Mouse (Mus musculus): Measurements from ENCODE around the gene Fmo3. TPM values are rescaled to one million over a fixed set of nuclear protein-coding genes. Genes with fewer than 3 reads are reported as not detected.

Gene Fmo3
- not detected in 2 replicates for polyA plus RNA-seq (2012; rRNA removed; ENCODE audit: low replicate concordance)

DNA sequence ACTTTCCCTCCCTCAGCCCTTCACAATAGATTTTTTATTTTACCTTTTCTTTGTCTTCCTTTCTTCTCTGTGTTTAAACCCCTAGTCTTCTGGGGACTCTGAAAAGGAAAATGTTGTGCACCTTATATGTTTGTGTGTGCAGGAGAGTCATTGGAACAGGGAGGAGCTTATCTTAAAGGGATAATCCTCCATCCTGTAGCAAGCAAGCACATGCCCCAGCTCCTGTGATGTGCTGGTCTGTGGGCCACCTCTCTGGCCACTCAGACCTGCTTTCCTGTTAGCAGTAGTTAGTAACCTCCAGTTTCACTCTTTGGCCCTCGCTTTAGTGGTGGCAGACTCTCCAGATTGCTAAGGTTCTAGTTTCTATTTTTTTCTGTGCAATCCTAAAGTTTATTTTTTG, at the start of gene Fmo3:
Fmo3 (minus strand) TSS at position 101 of the 400 bp plus-strand sequence.

DNA sequence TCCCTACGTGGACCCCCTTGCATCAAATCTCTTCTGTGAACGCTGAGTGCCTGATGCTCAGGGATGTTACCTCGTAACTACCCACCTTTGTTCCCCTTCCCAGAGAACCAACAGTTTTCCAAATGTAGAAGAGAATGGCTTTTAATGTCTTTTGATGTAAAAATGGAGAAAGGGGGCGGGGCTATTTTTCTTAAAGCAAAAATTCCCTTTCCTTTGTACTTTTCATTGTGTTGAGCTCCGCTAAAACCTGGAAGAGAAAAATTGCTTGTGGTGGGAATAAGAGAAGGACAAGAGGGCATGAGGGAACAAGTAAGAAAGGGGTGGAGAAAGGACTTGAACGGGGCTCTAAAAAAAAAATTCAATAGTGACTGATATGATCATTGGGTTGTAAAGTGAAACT, 46.9 kb downstream of the Fmo3 start, which contains the start of gene Fmo6:
Fmo6 (minus strand) TSS at position 101 of the 400 bp plus-strand sequence.

Other genes with a start within 250 kb of the Fmo3 start
- gene Prrc2c, start 244.0 kb downstream of the Fmo3 start, polyA plus RNA-seq (2012; rRNA removed; ENCODE audit: low replicate concordance): 20.2 and 49.4 TPM in 2 replicates
- 0.48 and 1.0 TPM in 2 replicates for gene Fmo4, start 170.6 kb downstream of the Fmo3 start, polyA plus RNA-seq (2012; rRNA removed; ENCODE audit: low replicate concordance)
- 102 and 125 TPM in 2 replicates for gene Fmo1, start 117.9 kb downstream of the Fmo3 start, polyA plus RNA-seq (2012; rRNA removed; ENCODE audit: low replicate concordance)
- 16.0 and 23.8 TPM in 2 replicates for gene Fmo2, start 85.8 kb downstream of the Fmo3 start, polyA plus RNA-seq (2012; rRNA removed; ENCODE audit: low replicate concordance)
- 0.13 TPM in 1 of 2 replicates, not detected in the other for gene Fmo6, start 47.0 kb downstream of the Fmo3 start, polyA plus RNA-seq (2012; rRNA removed; ENCODE audit: low replicate concordance)
- not detected in 2 replicates for gene Mroh9, start 101.1 kb upstream of the Fmo3 start, polyA plus RNA-seq (2012; rRNA removed; ENCODE audit: low replicate concordance)

All from subcutaneous adipose tissue, adult 2 months (tissue).